Mouse (Mus musculus) intestine, embryonic 15.5 days (tissue): ENCODE measurements around the gene Cyb561d1. TPM values are rescaled to one million over a fixed set of nuclear protein-coding genes. Genes with fewer than 3 reads are reported as not detected.

Experiments
- ATAC-seq: fragments of 200-750 bp; cut with Nextera tagmentation; 2 replicates; pipeline ENCODE4 v1.8.0; 2017; ENCODE audit warnings: moderate TSS enrichment, moderate library complexity
- H3K27ac ChIP-seq: fragments of 300-500 bp; sonication (generic); 2 replicates; pipeline ENCODE4 v1.5.1; 2015; ENCODE audit warnings: mild to moderate bottlenecking, inconsistent platforms
- H3K27me3 ChIP-seq: fragments of 300-500 bp; sonication (generic); replicated peaks from 2 replicates; pipeline ENCODE4 v1.6.1; 2015; ENCODE audit warnings: inconsistent platforms
- H3K36me3 ChIP-seq: fragments of 300-500 bp; sonication (generic); 2 replicates; pipeline ENCODE4 v1.6.1; 2015; ENCODE audit warnings: inconsistent platforms
- H3K4me1 ChIP-seq: fragments of 300-500 bp; sonication (generic); replicated peaks from 2 replicates; pipeline ENCODE4 v1.6.1; 2015; ENCODE audit warnings: inconsistent platforms
- H3K4me2 ChIP-seq: fragments of 300-500 bp; sonication (generic); replicated peaks from 2 replicates; pipeline ENCODE4 v1.6.1; 2015; ENCODE audit warnings: mild to moderate bottlenecking, inconsistent platforms
- H3K4me3 ChIP-seq: fragments of 300-500 bp; sonication (generic); replicated peaks from 2 replicates; pipeline ENCODE4 v1.5.1; 2015; ENCODE audit warnings: inconsistent platforms
- H3K9ac ChIP-seq: fragments of 300-500 bp; sonication (generic); 2 replicates; pipeline ENCODE4 v1.6.1; 2015; ENCODE audit warnings: inconsistent platforms
- H3K9me3 ChIP-seq: fragments of 300-500 bp; sonication (generic); 2 replicates; pipeline ENCODE4 v1.6.1; 2016; ENCODE audit warnings: inconsistent platforms
- WGBS: fragments of 180-500 bp; shearing (Covaris S2); methylation state at CpG from one replicate; pipeline ENCODE4 v1.1.7; 2015; 5-methylcytosine and 5-hydroxymethylcytosine counted together
- polyA plus RNA-seq: library from polyadenylated mRNA; unstranded; fragments of >200 nt; fragmentation: Nextera tagmentation; extraction: Ambion mirVana; gene quantifications from 2 replicates; pipeline ENCODE4 v1.2.1, GENCODE M21; 2015

Cyb561d1 gene
- polyA plus RNA-seq, 1 experiment from 2014 or later = 3.6 TPM

DNA sequence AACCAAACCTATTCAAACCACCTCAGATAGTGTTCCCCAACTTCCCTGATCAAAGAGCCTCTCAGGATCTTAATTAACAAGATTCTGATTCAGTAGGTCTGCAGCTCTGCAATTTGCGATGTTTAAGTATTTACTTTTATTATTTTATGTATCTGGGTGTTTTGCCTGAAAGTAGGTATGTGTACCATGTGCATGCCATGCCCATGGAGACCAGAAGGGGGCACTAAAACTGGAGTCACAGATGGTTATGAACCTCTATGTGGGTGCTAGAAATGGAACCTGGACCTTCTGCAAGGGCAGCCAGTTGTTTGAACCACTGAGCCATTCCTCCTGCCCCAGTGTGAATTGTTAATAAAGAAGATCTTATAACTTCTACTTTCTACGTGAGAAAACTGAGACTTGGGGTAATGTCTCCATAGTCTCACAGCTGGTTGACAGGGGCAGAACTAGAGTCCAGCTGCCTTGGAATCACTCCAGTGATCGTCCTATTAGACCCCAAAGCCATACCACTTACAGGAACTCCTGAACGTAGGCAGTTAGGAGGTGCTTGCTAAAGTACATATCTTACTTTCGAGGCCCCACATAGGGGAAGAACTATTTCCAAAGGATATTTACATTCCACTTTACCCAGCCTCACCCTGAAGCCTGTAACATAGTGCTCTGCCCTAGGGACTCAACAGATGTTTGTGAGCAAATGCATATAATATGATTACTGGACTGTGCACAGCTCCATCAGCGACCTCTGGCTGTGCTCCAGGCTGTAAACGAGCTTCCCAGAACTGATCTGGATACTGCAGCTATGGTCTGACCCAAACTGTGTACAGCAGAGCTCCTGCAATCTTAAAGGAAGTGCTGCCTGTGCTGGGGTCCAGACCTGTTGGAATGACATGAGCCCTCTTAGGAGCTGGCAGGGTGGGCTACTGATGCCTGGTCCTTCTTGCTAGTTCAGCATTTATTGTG, 22.0 kb downstream of the Cyb561d1 start:
- H3K4me1 ChIP-seq = 0 out of 2 replicates have a peak, but pooled peaks cover 4% of the 10 kb centered on the region
- no peaks in the 10 kb centered on the region for H3K27me3 ChIP-seq
- no peaks in the 10 kb centered on the region for H3K36me3 ChIP-seq
- ATAC-seq = peak; percentile 61; the same call in 1 of the 2 replicates
- H3K27ac ChIP-seq = no peak overlapping the region
- no peak overlapping the region for H3K4me2 ChIP-seq
- H3K4me3 ChIP-seq = no peak overlapping the region
- no peak overlapping the region for H3K9ac ChIP-seq
- no peaks in the 10 kb centered on the region for H3K9me3 ChIP-seq
- 53% methylated on average over 7 of the region's 7 CpGs for WGBS

DNA sequence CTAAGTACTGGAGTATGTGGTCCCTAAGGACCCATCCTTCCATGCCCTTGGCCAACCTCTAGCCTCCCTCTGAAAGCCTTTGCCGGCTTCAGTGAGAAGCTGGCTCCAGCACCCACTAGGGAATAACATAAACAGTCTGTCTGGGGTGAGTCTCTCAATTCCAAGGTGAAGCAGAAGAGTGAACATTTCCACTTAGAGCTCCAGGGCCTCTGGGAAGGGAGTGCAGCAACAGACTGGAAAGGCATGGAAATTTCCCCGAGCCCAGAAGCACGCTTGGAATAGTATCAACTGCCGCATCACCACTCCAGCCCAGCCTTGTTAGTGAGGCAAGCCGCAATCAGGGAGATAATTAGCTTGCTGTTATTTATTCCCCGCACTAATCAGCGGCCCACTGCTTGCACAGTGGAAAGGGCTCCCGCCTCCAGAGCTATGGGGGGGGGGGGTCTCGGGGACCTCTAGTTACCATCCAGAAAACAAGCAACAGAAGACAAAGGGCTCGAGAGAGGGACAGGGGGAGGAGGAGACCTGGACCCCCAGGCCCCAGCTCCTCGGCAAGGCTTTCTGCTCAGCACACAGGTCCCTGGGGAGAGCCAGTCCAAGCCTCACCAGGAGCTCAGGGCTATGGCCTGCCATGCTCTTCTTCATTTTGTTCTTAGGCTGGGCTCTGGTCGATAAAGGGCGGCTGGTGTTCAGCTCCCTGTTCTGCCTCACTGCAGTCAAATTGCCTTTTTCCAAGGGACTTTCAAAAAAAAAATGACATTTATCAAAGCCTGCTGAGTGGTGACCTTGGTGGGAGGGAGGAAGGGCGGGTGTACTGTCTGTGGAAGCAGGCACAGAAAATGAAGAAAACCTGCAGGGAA, 26.1 kb downstream of the Cyb561d1 start:
- Histone ChIP-seq H3K4me1 (0 out of 2 replicates have a peak, but pooled peaks cover 4% of the 10 kb centered on the region), H3K27me3 (no peaks in the 10 kb centered on the region), H3K4me3 (no peak overlapping the region), H3K27ac (peak overlapping the region; percentile 27; the same call in 1 of the 2 replicates), H3K4me2 (0 out of 2 replicates have a peak overlapping the region, but pooled peaks have one; percentile 17), H3K36me3 (no peaks in the 10 kb centered on the region), H3K9ac (no peak overlapping the region), H3K9me3 (no peaks in the 10 kb centered on the region)
- WGBS = 31% methylated on average over 14 of the region's 14 CpGs
- ATAC-seq = peak; percentile 63

DNA sequence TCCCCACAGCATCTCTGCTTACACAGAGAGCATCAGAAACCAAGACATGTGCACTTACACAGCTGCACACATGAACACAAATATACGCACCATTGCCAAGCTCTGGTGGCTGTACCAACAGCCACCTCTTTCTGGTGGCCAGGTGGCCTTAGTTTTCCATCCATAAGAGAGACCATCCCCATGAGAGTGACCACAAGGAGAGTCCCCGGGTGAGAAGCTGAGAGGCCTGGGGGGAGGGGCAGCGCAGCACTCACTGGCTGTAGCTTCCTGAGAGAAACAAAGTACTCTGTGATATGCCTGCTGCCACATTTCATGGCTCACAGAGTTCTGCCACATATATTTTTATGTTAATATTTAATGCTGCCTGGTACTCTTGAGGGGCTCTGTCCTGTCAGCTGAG, 31.8 kb downstream of the Cyb561d1 start:
- Histone ChIP-seq H3K4me3 (no peak overlapping the region), H3K27ac (no peak overlapping the region), H3K27me3 (no peaks in the 10 kb centered on the region), H3K9ac (no peak overlapping the region), H3K36me3 (no peaks in the 10 kb centered on the region), H3K4me2 (no peak overlapping the region), H3K9me3 (no peaks in the 10 kb centered on the region), H3K4me1 (peaks cover 21% of the 10 kb centered on the region)
- no peak for ATAC-seq
- 48% methylated on average over 3 of the region's 3 CpGs for WGBS

DNA sequence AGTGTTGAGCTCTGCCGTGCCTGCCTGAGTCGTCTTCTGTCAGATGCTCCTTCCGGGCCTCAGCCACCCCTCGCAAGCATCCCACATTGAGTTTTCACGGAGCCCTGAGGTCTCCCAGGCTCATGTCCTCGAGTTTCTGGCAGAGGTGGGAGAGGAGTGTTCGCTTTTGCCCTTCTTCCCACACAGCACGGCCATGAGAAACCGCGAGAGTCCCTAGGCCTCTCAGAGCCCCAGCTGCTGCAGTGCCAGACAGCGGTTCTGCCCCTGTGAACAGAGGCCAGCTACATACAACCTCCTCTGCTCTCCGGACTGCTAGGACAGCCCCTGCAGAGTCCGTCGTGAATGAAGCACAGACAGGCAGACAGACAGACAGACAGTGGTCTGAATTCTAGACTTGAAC, 33.5 kb downstream of the Cyb561d1 start:
- Histone ChIP-seq H3K27me3 (no peaks in the 10 kb centered on the region), H3K4me2 (no peak overlapping the region), H3K4me1 (peaks cover 21% of the 10 kb centered on the region), H3K36me3 (no peaks in the 10 kb centered on the region), H3K4me3 (no peak overlapping the region), H3K9me3 (no peaks in the 10 kb centered on the region), H3K9ac (no peak overlapping the region), H3K27ac (0 out of 2 replicates have a peak overlapping the region, but pooled peaks have one; percentile 27)
- ATAC-seq = no peak
- 55% methylated on average over 14 of the region's 14 CpGs for WGBS

DNA sequence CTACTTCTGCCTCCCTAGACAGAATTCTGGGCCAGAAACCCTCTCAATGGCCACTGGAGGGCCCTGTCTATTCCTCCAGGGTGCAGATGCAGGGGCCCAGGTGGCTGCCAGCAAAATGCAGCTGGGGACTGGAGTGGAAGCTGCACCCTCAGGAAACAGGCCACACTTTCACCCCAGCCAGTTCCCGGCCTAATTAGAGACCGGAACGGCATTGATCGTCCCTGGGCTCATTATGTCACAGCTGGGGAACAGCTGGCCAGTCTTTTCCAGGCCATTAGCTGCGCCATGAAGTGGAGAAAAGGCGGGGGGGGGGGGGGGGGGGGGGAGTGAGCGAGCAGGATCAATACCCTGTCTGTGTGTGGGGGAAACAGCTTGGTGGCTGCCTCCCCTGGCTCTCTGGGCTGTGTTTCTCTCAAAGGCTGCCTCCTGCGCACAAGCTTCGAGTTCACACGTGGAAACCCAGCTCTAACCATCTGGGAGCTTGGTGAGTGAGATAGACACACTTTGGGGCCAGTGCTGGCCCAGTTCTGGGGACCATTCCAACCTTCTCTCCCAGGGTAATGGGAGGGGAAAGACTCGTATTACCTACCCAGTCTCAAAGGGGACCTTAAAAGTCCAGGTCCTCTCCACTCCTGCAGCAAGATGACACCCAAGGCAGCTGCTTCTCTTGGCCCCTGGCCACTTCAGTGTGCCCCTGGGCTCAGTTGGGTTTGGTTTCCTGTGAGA, 34.4 kb downstream of the Cyb561d1 start:
- ATAC-seq = peak; percentile 68
- H3K9ac ChIP-seq = no peak overlapping the region
- H3K36me3 ChIP-seq = no peaks in the 10 kb centered on the region
- WGBS = 28% methylated on average over 10 of the region's 11 CpGs
- peaks cover 21% of the 10 kb centered on the region for H3K4me1 ChIP-seq
- no peaks in the 10 kb centered on the region for H3K27me3 ChIP-seq
- H3K27ac ChIP-seq = no peak overlapping the region
- H3K9me3 ChIP-seq = no peaks in the 10 kb centered on the region
- no peak overlapping the region for H3K4me2 ChIP-seq
- H3K4me3 ChIP-seq = no peak overlapping the region

DNA sequence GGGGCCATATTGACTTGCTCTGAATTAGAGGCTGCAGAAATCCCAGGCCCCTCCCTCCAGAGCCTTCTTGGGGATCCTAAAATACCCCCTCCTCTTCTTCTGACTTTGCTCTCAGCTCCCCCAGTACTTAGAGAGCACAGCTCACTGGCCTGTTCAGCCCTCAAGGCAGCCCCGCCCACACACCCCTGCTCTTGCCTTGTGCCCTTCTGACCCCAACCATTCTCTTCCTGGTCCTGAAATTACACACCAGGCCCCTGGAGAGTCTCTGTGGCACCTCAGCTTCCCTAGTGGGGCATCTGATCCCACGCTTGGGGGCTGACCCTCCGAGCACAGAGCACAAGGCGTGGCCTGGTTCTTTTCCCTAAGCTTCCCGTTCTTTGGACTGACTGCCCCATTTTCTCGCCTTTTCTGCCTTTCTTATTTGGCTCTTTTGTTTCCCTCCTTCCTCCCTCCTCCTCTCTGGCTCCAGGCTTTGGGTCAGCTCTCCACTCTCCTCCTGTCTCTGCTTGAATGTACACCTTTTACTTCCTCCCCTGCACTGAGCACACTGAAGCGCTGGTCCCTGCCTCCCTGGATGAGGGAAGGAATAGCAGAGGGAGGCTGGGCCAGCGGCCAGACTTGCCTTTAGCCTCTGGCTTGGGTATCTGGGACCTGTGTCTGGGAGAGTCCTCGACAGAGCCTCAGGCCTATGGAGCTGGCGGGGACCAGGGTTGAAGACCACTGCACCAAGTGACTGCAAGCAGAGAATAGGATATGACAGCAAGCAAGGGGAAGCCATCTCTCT, 35.3 kb downstream of the Cyb561d1 start:
- no peak overlapping the region for H3K4me3 ChIP-seq
- H3K9me3 ChIP-seq = no peaks in the 10 kb centered on the region
- WGBS = 54% methylated on average over 10 of the region's 10 CpGs
- H3K4me1 ChIP-seq = peaks cover 21% of the 10 kb centered on the region
- ATAC-seq = peak; percentile 58
- 0 out of 2 replicates have a peak overlapping the region, but pooled peaks have one; percentile 24 for H3K4me2 ChIP-seq
- no peaks in the 10 kb centered on the region for H3K36me3 ChIP-seq
- H3K27me3 ChIP-seq = no peaks in the 10 kb centered on the region
- H3K27ac ChIP-seq = no peak overlapping the region
- H3K9ac ChIP-seq = no peak overlapping the region

DNA sequence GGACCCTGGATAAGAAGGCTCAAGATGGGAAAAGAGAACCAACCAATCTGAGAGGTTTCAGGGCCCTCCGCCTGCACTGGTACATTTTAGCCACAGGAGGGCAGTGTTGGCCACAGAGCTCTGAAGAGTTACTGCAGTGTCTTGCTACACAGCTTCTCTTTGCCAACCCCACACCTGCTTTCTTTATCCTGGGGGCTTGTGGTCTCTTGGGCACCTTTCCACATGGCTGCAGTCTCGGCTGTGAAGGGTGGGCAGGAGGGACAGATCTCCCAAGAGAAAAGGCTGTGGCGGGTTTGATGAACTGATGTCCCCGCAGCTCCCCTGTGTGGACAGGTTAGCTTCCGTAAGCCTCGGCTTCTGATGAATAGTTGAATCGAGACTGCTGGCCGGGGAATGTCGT, 36.2 kb downstream of the Cyb561d1 start:
- Histone ChIP-seq H3K9me3 (no peaks in the 10 kb centered on the region), H3K27ac (no peak overlapping the region), H3K36me3 (no peaks in the 10 kb centered on the region), H3K4me2 (peak overlapping the region; percentile 55), H3K27me3 (no peaks in the 10 kb centered on the region), H3K4me3 (no peak overlapping the region; the same call in 1 of the 2 replicates), H3K9ac (no peak overlapping the region), H3K4me1 (peaks cover 21% of the 10 kb centered on the region)
- ATAC-seq = peak; percentile 67
- WGBS = 17% methylated on average over 9 of the region's 9 CpGs

DNA sequence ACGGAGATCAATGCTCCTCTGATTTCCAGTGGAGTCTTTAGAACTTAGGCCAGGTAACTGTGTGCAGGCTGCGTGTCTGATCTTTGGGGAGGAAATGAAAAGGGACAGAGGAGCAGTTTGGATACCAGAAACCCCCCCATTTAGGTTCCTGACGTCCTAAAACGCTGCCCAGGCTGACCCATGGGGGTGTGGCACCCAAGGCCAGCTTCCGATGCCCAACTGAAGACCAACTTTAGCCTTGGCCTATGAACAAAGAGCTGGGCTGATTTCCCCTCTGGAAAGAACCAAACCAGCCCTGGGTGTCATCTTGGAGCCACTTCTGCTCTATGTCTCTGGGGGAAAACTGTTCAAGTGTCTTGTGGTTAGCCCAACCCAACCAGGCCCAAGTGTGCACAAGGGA, 36.9 kb downstream of the Cyb561d1 start:
- H3K36me3 ChIP-seq = no peaks in the 10 kb centered on the region
- no peak overlapping the region for H3K4me3 ChIP-seq
- no peak for ATAC-seq
- H3K9ac ChIP-seq = no peak overlapping the region
- H3K4me1 ChIP-seq = peaks cover 21% of the 10 kb centered on the region
- no peaks in the 10 kb centered on the region for H3K27me3 ChIP-seq
- no peak overlapping the region for H3K27ac ChIP-seq
- H3K9me3 ChIP-seq = no peaks in the 10 kb centered on the region
- WGBS = 61% methylated on average over 5 of the region's 5 CpGs
- H3K4me2 ChIP-seq = no peak overlapping the region

DNA sequence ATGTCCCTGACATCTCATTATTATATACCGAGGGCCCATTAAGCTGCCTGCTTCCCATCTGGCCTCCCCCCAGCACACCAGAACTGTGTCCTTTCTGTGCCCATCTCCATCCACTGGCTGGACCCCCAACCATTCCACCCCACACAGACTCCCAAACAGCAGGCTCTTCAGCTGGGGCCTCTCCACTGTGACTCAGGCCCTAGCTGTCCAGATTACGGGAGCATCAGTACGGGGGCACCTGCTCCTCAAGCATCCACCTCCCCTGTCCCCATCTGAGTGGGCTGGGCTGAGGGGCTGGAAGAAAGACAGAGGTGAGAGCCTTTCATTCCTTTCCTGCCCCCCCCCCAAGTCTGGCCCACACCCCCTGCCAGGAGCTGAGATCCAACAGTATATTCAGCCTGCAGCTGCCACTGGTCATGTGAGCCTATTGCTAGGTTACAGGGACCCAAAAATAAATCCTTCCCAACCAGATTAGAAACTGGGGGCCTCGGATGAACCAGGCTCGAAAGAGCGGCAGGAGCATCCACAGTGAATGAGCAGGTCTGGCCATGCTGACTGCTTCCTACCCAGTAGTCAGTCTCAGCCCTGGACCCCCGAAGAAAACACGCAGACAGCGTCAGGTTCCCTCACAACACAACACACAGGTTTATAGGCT, 42.5 kb downstream of the Cyb561d1 start:
- H3K9ac ChIP-seq = no peak overlapping the region
- 59% methylated on average over 9 of the region's 9 CpGs for WGBS
- no peak overlapping the region for H3K4me3 ChIP-seq
- H3K9me3 ChIP-seq = no peaks in the 10 kb centered on the region
- H3K4me1 ChIP-seq = 0 out of 2 replicates have a peak, but pooled peaks cover 3% of the 10 kb centered on the region
- no peaks in the 10 kb centered on the region for H3K36me3 ChIP-seq
- no peaks in the 10 kb centered on the region for H3K27me3 ChIP-seq
- H3K4me2 ChIP-seq = no peak overlapping the region
- H3K27ac ChIP-seq = no peak overlapping the region
- ATAC-seq = peak; percentile 47

DNA sequence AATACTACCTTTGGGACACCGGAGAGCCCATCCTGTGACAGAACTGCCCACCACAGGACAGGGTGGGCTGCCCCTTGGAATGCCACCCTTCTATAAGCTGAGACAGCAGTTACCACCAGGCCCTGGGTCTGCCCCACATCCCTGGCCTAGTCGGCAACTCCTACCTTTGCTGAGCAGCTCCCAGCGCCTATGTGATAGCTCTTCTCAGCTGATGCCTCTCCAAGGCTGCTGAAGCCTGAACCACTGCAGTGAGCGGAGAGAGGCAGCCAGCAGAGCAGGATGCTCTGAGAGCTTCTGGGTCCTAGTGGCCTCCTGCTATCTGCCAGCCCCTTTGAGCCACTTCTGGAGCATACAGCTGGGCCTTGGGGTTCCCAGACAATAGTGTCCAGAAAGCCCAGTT, 46.4 kb downstream of the Cyb561d1 start, which contains the start of gene Gpr61:
Gene Gpr61, minus strand, starts transcription at position 227 of the 400 bp plus-strand sequence.
- Histone ChIP-seq H3K36me3 (no peaks in the 10 kb centered on the region), H3K4me2 (no peak within 1 kb of the TSS), H3K4me1 (0 out of 2 replicates have a peak, but pooled peaks cover 3% of the 10 kb centered on the region), H3K9ac (no peak within 1 kb of the TSS), H3K9me3 (no peaks in the 10 kb centered on the region), H3K27ac (no peak within 1 kb of the TSS), H3K27me3 (no peaks in the 10 kb centered on the region), H3K4me3 (no peak within 1 kb of the TSS)
- no peak for ATAC-seq
- WGBS = 45% methylated on average over 4 of the region's 4 CpGs

DNA sequence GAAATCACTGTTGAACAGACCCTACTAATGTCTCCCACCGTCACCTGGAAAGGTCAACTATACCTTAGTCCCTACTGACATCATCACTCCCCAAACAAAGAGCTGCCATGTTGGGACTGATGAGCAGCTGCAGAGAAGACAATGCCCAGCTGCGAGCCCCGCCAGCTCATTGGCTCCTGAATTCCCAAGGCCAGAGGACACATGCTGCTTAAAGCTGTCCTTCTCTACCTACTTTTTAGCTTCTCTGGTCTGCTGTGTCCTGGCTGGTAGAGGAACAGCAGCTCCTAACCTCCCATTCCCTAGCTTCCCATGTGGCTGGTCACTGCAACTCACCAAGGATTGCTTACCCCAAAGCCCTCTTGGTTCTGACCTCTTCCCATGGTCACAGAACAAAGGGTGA, 48.7 kb downstream of the Cyb561d1 start:
- H3K27me3 ChIP-seq = no peaks in the 10 kb centered on the region
- no peaks in the 10 kb centered on the region for H3K9me3 ChIP-seq
- no peak overlapping the region for H3K4me2 ChIP-seq
- H3K4me3 ChIP-seq = no peak overlapping the region
- no peak overlapping the region for H3K9ac ChIP-seq
- 0 out of 2 replicates have a peak, but pooled peaks cover 2% of the 10 kb centered on the region for H3K4me1 ChIP-seq
- no peak for ATAC-seq
- WGBS = 86% methylated on average over 3 of the region's 3 CpGs
- H3K27ac ChIP-seq = no peak overlapping the region
- no peaks in the 10 kb centered on the region for H3K36me3 ChIP-seq
